ENCODE assay signal across 14 mouse cellular contexts in genomic region chr4:133237911-133238310, GRCm38 (mm10). TPM values are rescaled to one million over a fixed set of nuclear protein-coding genes. Genes with fewer than 3 reads are reported as not detected.
A peak's percentile ranks its signal among the peaks of the same experiment; 100 is the strongest.
DNase-seq lines count a peak whose midpoint lies in the region; ATAC-seq lines count a peak whose summit lies in the region.
"Had no signal": no experiment of that assay in that cellular context is flagged by ENCODE, and none has a peak within 500 bp of the region (broad histone marks: within the 10 kb centered on the region; RNA-seq: fewer than 3 reads in every experiment).

No protein-coding gene starts in this region.

- ATAC-seq in neutrophil, adult 5-6 weeks (ENCODE audit: extremely low read depth, insufficient number of reproducible peaks, low FRiP score, poor library complexity, severe bottlenecking) = peak; percentile 57
- ATAC-seq: forebrain, embryonic 13.5 days; lung, postnatal 0 days; midbrain, embryonic 15.5 days; Patski had no signal

- peak; percentile 44 for DNase-seq in layer of hippocampus, adult 9-11 months
- no peak for DNase-seq in layer of hippocampus, postnatal 36 days
- DNase-seq in liver = peak; percentile 59
- peak; percentile 65 for DNase-seq in thymus, postnatal 4 days
- DNase-seq in right cerebral cortex, postnatal 4 days = no peak
- no peak for DNase-seq in cerebellum, adult 8-10 months
- no peak for DNase-seq in urinary bladder, adult 18-20 months (ENCODE audit: low spot score in 2 of 2)
- DNase-seq: cerebellum, postnatal 36 days; gastrocnemius, postnatal 36 days had no signal

RNA-seq across cellular contexts. Expression of gene Map3k6, which starts 2.7 kb away (rescaled TPM):
- total RNA-seq in layer of hippocampus, postnatal 36 days (2021) = 1 to 10 TPM; 3.9 to 5.9 TPM
- 1.0 and 2.9 TPM in 2 replicates for total RNA-seq in neutrophil, adult 5-6 weeks (2017)

RNA-seq across cellular contexts. Expression of gene Sytl1, which starts 25.0 kb away (rescaled TPM):
- total RNA-seq in layer of hippocampus, postnatal 36 days (2021) = under 1 TPM; 0.70 to 0.99 TPM
- total RNA-seq in neutrophil, adult 5-6 weeks (2017) = 2.9 and 5.0 TPM in 2 replicates

RNA-seq across cellular contexts. Expression of gene Gpr3, which starts 25.6 kb away (rescaled TPM):
- total RNA-seq in layer of hippocampus, postnatal 36 days (2021) = 1 to 10 TPM; 6.8 to 7.3 TPM
- total RNA-seq in neutrophil, adult 5-6 weeks (2017) = not detected in 2 replicates
- total RNA-seq: gastrocnemius, postnatal 36 days had no signal

RNA-seq across cellular contexts. Expression of gene Cd164l2, which starts 26.0 kb away (rescaled TPM):
- total RNA-seq in layer of hippocampus, postnatal 36 days (2021) = 1 to 10 TPM; 3.7 to 5.8 TPM
- 2.9 TPM in 1 of 2 replicates, not detected in the other for total RNA-seq in neutrophil, adult 5-6 weeks (2017)

RNA-seq across cellular contexts. Expression of gene Tmem222, which starts 39.7 kb away (rescaled TPM):
- 10 to 100 TPM; 85.0 to 92.1 TPM for total RNA-seq in layer of hippocampus, postnatal 36 days (2021)
- 17.1 and 18.0 TPM in 2 replicates for total RNA-seq in neutrophil, adult 5-6 weeks (2017)

Comparison
In these comparisons a context has a peak if more than half of its experiments do, and no peak if none do; other contexts are left out.
1. DNase-seq: peak in layer of hippocampus, adult 9-11 months (single experiment), liver (single experiment) and thymus, postnatal 4 days (single experiment); none in layer of hippocampus, postnatal 36 days (0 of 2), right cerebral cortex, postnatal 4 days (single experiment), cerebellum, adult 8-10 months (single experiment) and urinary bladder, adult 18-20 months (0 of 2).